Mouse (Mus musculus) cerebellum, adult 2 months (tissue): ENCODE data around the gene Ralb. TPM values are rescaled to one million over a fixed set of nuclear protein-coding genes. Genes with fewer than 3 reads are reported as not detected.

Experiments used
- DNase-seq, 2 experiments: peaks; one replicate each; pipeline ENCODE4 v3.0.0; 2021
- H3K27ac ChIP-seq: fragments of 200-500 bp; 2 replicates; pipeline ENCODE4 v1.5.1; 2012; ENCODE audit warnings: low read length, control low read depth, inconsistent platforms; ENCODE audit not compliant: insufficient read depth
- H3K27me3 ChIP-seq: fragments of 200-500 bp; 2 replicates; pipeline ENCODE4 v1.6.1; 2012; ENCODE audit warnings: inconsistent platforms, mild to moderate bottlenecking, low read length, moderate library complexity; ENCODE audit not compliant: control insufficient read depth, insufficient read depth
- H3K4me1 ChIP-seq: fragments of 200-500 bp; 2 replicates; pipeline ENCODE4 v1.6.1; 2011; ENCODE audit warnings: low read length; ENCODE audit not compliant: control insufficient read depth, insufficient read depth
- H3K4me3 ChIP-seq: fragments of 200-500 bp; replicated peaks from 2 replicates; pipeline ENCODE3; 2011; ENCODE audit warnings: mild to moderate bottlenecking, low read depth, low read length, control low read depth; ENCODE audit not compliant: insufficient read depth
- CTCF ChIP-seq: fragments of 200-500 bp; IDR thresholded peaks from 2 replicates; pipeline ENCODE4 v1.5.1; 2011; ENCODE audit warnings: low read depth, mild to moderate bottlenecking, control low read depth, low read length, moderate library complexity, borderline replicate concordance; ENCODE audit not compliant: insufficient read depth
- POLR2A ChIP-seq: fragments of 200-500 bp; IDR thresholded peaks from 2 replicates; pipeline ENCODE4 v1.6.1; 2011; ENCODE audit warnings: low read length, control low read depth, borderline replicate concordance; ENCODE audit not compliant: insufficient read depth
- WGBS: fragments of 180-500 bp; shearing (Covaris S2); methylation state at CpG from one replicate; pipeline ENCODE4 v1.1.7; 2018; 5-methylcytosine and 5-hydroxymethylcytosine counted together
- polyA plus RNA-seq: library from polyadenylated mRNA; depleted of rRNA; stranded (reverse); fragments of >200 nt; gene quantifications from 2 replicates; pipeline ENCODE4 v1.2.3, GENCODE M21; 2012

The Ralb gene
- polyA plus RNA-seq, 1 experiment: 25.1 TPM

DNA sequence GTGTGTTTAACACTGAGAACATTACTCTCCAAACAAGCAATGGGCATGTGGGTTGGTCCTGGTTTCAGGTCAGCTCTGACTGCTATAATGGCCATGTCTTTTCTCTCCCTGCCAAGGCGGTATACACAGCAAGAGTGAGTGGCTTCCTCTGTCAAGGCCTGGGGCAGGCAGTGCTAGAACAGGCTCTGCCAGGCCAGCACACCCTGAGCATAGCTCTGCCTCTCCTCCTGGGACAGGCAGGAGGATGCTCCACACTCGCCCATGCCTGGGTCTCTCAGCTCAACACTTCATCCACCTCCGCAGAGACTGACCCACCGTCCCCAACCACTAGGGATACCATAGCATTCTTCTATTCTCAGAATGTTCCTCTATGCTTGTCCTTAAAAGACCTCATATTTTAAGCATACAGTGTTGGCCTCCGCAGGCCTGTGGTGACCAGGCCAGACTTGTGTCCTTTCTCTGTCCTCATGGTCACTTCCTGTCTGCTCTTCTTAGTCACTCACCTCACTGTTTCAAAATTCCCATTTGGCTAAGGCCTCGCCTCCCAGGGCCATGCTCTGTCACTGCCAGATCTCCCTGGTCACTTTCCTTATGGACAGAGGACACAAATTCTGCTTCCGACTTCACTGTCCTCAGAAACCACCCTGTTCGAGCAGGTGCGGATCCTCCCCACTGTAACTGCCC lies 9.7 kb downstream of the Ralb start:
- Histone ChIP-seq H3K4me3 (no peak overlapping the region), H3K4me1 (peaks cover 17% of the 10 kb centered on the region), H3K27ac (peak overlapping the region; percentile 44), H3K27me3 (no peaks in the 10 kb centered on the region)
- TF ChIP-seq CTCF (no peak), POLR2A (no peak)
- peak; percentile 60 to 79 for DNase-seq
- WGBS: 23% methylated on average over 9 of the region's 9 CpGs

DNA sequence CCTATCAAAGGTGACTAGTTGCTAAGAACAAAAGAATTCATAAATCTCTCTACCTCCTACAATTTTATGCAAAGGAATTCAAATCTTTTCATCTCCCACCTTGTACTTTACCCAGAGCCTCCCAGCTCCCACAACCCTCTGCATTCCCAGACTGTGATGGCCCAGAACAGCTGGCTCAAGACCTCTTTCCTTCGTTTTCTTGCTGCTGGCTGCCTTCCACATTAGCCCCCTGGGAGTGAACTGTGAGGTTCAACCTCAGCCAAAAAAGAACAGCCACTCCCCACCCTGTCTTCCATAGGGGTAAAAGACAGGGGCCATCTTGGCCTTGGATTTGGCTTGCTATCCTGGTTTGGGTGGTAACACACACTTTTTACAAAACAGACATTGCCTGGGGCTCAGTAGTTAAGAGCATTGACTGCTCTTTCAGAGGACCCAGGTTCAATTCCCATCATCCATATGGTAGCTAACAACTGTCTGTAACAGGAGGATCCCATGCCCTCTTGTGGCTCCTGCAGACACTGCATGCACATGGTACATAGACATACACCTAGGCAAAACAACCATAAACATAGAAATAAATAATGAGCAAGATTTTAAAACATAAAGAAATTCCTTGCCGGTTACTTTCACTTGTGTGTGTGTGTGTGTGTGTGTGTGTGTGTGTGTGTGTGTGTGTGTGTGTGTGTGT lies 10.4 kb downstream of the Ralb start:
- no peak overlapping the region for H3K4me3 ChIP-seq
- H3K4me1 ChIP-seq: peaks cover 17% of the 10 kb centered on the region
- no peak for TF ChIP-seq POLR2A
- no peak; the same call in 1 of the 2 replicates for TF ChIP-seq CTCF
- DNase-seq: no peak
- no peaks in the 10 kb centered on the region for H3K27me3 ChIP-seq
- no peak overlapping the region for H3K27ac ChIP-seq
- WGBS: 70% methylated on average over 2 of the region's 2 CpGs

DNA sequence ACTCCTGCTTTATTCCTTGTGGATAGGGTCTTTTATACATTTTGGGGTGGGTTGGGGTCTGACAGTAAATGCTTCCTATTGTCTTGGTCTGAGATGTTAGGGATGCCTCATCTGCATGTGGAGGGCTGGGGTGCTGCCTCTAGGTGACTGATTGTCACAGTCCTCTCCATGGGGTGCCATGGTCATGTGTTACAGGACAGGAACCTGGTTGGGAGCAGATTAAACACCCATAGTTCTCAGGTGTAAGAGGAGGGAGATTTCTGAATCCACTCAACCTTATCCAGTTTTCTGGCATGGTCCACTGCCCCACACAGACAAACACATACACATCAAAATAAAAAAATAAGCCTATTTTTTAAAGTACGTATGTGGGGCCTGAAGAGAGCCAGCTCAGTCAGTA lies 12.1 kb downstream of the Ralb start:
- Histone ChIP-seq H3K4me3 (no peak overlapping the region), H3K27me3 (no peaks in the 10 kb centered on the region), H3K4me1 (peaks cover 17% of the 10 kb centered on the region), H3K27ac (no peak overlapping the region)
- WGBS: 87% methylated on average over 1 of the region's 1 CpGs
- no peak for TF ChIP-seq CTCF
- no peak for TF ChIP-seq POLR2A
- no peak for DNase-seq

DNA sequence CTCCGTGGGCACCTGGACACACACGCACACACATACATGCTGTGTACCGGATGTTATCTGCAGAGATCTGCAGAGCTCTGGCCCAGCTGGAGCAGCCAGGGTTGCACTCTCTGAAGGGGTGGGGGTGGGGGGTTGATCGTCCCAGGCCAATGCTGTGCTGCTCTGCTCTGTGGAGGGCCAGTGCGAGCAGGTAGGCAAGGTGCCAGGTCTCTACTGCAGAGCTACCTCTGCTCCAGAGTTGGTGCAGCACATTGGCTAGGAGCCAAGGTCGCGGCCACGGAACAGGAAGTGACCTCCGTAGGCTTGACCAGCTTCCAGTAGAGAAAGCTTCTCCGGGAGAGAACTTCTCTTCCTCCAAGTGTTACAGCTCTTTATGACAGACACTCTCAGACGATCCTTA lies 12.5 kb downstream of the Ralb start:
- Histone ChIP-seq H3K4me3 (no peak overlapping the region), H3K27me3 (no peaks in the 10 kb centered on the region), H3K4me1 (peaks cover 17% of the 10 kb centered on the region), H3K27ac (no peak overlapping the region)
- WGBS: 30% methylated on average over 11 of the region's 11 CpGs
- TF ChIP-seq POLR2A: no peak
- peak in 1 of 2 experiments; percentile 44 for DNase-seq

DNA sequence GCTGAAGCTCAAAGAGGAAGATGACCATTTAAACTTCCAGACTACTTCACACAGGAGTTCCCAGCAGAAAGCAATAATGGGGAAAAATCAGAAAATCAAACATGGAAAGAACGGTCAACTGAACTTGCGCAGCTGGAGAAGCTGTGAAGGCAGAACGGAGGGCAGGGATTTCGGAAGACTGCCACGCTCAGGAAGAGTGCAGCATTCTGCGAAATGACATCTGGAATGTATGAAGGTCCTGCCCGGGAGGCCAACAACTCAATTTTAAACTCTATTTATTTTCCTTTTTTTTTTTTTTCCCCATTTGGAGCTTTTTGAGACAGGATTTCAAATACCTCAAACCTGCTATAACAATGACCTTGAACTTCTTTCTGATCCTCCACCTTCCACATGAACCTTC lies 13.8 kb downstream of the Ralb start:
- no peak overlapping the region for H3K27ac ChIP-seq
- no peak for DNase-seq
- no peaks in the 10 kb centered on the region for H3K27me3 ChIP-seq
- H3K4me1 ChIP-seq: peaks cover 16% of the 10 kb centered on the region
- H3K4me3 ChIP-seq: no peak overlapping the region
- WGBS: 96% methylated on average over 7 of the region's 7 CpGs
- TF ChIP-seq CTCF: no peak

DNA sequence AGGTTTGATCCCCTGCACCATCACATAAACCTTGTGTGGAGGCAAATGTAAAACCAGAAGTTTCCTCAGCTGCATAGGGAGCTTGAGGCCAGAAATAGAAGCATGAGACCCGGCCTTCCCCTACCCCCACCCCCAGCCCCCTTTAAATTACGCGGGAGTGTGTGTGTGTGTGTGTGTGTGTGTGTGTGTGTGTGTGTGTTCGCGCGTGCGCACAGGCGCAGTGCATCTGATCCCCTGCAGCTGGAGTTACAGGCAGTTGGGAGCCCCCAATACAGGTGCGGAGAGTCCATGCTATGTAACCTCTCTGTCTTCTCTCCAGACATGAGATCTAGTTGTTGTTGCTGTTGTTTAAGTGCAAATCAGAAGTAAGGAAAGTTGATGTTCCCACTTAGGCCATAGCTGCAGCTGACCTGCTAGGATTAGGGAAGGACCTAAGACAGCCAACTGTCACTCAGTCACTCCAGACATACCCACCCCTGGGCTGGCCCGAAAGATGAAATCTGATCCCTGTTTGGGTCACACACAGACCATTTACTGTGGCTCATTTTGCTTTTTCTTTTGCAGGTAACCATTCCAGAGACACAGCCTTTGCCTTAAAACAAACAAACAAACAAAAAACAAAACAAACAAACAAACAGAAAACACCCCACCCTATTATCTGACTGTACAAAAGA lies 16.5 kb downstream of the Ralb start:
- TF ChIP-seq POLR2A: no peak
- TF ChIP-seq CTCF: no peak
- peaks cover 7% of the 10 kb centered on the region for H3K4me1 ChIP-seq
- H3K4me3 ChIP-seq: no peak overlapping the region
- no peak for DNase-seq
- H3K27ac ChIP-seq: no peak overlapping the region
- 77% methylated on average over 10 of the region's 10 CpGs for WGBS
- no peaks in the 10 kb centered on the region for H3K27me3 ChIP-seq

DNA sequence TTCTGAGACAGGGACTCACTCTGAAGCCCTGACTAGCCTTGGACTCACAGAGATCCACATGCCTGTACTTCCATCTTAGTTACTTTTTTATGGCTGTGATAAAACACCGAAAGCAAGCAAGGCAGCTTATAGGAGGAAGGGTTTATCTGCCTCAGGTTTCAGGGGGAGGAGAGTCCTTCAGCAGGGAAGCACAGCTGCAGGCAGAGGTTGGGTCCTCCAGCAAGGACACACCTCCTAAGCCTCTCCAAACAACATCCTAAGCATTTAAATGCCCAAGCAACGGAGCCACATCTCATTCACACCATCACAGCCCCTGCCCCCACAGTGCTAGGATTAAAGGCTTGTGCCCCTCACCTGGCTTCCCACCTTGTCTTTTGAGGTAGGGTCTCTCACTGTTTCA lies 18.8 kb downstream of the Ralb start:
- 77% methylated on average over 2 of the region's 2 CpGs for WGBS
- H3K4me3 ChIP-seq: no peak overlapping the region

DNA sequence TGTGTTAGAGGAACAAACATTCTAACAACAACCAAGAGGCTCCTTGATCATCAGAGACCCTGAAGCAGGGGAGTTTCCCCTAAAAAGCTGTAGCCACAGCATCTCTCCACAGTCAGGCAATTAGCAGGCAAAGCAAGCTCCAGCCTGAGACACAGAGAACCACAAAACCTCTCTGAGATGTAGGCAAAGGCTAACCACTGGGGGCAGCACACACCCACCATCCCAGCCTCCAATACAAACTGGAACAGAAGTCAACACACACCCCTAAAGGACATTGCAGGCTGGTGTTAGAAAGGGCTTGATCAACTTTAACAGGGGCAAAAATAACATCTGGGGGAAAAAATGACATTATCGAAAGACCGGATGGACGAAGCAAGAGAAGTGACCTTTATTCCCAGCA lies 20.1 kb downstream of the Ralb start:
- no peaks in the 10 kb centered on the region for H3K27me3 ChIP-seq
- 68% methylated on average over 3 of the region's 3 CpGs for WGBS
- peaks cover 3% of the 10 kb centered on the region for H3K4me1 ChIP-seq
- TF ChIP-seq POLR2A: no peak
- peak; percentile 63; the same call in 1 of the 2 replicates for TF ChIP-seq CTCF
- DNase-seq: no peak
- no peak overlapping the region for H3K27ac ChIP-seq
- H3K4me3 ChIP-seq: no peak overlapping the region

More for the DNA sequence above, 18.8 kb downstream of the Ralb start:
- no peak overlapping the region for H3K27ac ChIP-seq
- no peaks in the 10 kb centered on the region for H3K27me3 ChIP-seq
- peaks cover 3% of the 10 kb centered on the region for H3K4me1 ChIP-seq
- DNase-seq: no peak
- TF ChIP-seq CTCF (no peak), POLR2A (no peak)
